Mouse (Mus musculus) liver, embryonic 15.5 days (tissue): Measurements from ENCODE around the gene Rorc. TPM values are rescaled to one million over a fixed set of nuclear protein-coding genes. Genes with fewer than 3 reads are reported as not detected.
A peak's percentile ranks its signal among the peaks of the same experiment; 100 is the strongest.

Experiments used
- ATAC-seq: fragments of 200-750 bp; cut with Nextera tagmentation; 2 replicates; pipeline ENCODE4 v1.8.0; 2017; ENCODE audit warnings: moderate number of reproducible peaks, mild to moderate bottlenecking, moderate library complexity; ENCODE audit not compliant: insufficient read depth
- H3K27ac ChIP-seq: fragments of 300-500 bp; sonication (generic); replicated peaks from 2 replicates; pipeline ENCODE4 v1.5.1; 2015; ENCODE audit warnings: mild to moderate bottlenecking, inconsistent platforms
- H3K27me3 ChIP-seq: fragments of 300-500 bp; sonication (generic); 2 replicates; pipeline ENCODE4 v1.6.1; 2015; ENCODE audit warnings: mild to moderate bottlenecking, inconsistent platforms
- H3K36me3 ChIP-seq: fragments of 300-500 bp; sonication (generic); replicated peaks from 2 replicates; pipeline ENCODE4 v1.6.1; 2015; ENCODE audit warnings: moderate library complexity, mild to moderate bottlenecking, inconsistent platforms
- H3K4me1 ChIP-seq: fragments of 300-500 bp; sonication (generic); replicated peaks from 2 replicates; pipeline ENCODE4 v1.6.1; 2015; ENCODE audit warnings: inconsistent platforms
- H3K4me2 ChIP-seq: fragments of 300-500 bp; sonication (generic); 2 replicates; pipeline ENCODE4 v1.6.1; 2015; ENCODE audit warnings: moderate library complexity, mild to moderate bottlenecking, inconsistent platforms
- H3K4me3 ChIP-seq: fragments of 300-500 bp; sonication (generic); replicated peaks from 2 replicates; pipeline ENCODE4 v1.5.1; 2015; ENCODE audit warnings: mild to moderate bottlenecking, inconsistent platforms
- H3K9ac ChIP-seq: fragments of 300-500 bp; sonication (generic); 2 replicates; pipeline ENCODE4 v1.6.1; 2015; ENCODE audit warnings: moderate library complexity, mild to moderate bottlenecking, inconsistent platforms
- H3K9me3 ChIP-seq: fragments of 300-500 bp; sonication (generic); replicated peaks from 2 replicates; pipeline ENCODE4 v1.6.1; 2016; ENCODE audit warnings: inconsistent platforms
- WGBS: fragments of 180-500 bp; shearing (Covaris S2); methylation state at CpG from one replicate; pipeline ENCODE4 v1.1.7; 2015; ENCODE audit warnings: mixed read lengths; ENCODE audit not compliant: insufficient replicate concordance; 5-methylcytosine and 5-hydroxymethylcytosine counted together
- polyA plus RNA-seq: library from polyadenylated mRNA; unstranded; fragments of >200 nt; fragmentation: Nextera tagmentation; extraction: Ambion mirVana; gene quantifications from 2 replicates; pipeline ENCODE4 v1.2.1, GENCODE M21; 2015

Rorc gene
- polyA plus RNA-seq = 1.1 and 1.4 TPM in 2 replicates

DNA sequence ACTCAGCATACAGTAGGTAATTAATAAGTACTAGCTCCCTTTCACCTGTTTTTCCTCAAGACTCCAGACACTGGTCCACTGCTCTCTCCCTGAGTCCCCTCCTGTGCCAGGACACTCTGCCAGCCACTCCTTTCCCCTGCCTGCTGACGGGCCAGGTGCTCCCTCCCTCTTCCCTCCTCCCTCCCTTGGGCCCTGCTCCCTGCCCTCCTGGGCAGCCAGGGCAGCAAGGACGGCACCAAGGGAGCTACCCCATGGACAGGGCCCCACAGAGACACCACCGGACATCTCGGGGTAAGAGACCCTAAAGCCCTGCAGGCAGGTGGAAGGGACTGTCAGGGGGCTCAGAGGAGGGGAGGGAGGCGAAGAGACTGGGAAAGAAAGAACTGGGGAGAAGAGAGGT is at the start of gene Rorc:
Gene Rorc, plus strand, starts transcription at position 154 of the 400 bp plus-strand sequence.
- peaks cover 3% of the 10 kb centered on the region; the same call in 1 of the 2 replicates for H3K27me3 ChIP-seq
- WGBS = 22% methylated on average over 5 of the region's 5 CpGs
- H3K36me3 ChIP-seq = no peaks in the 10 kb centered on the region
- H3K4me2 ChIP-seq = peak within 1 kb of the TSS; percentile 33
- H3K9me3 ChIP-seq = no peaks in the 10 kb centered on the region
- H3K4me1 ChIP-seq = 0 out of 2 replicates have a peak, but pooled peaks cover 2% of the 10 kb centered on the region
- H3K4me3 ChIP-seq = peak within 1 kb of the TSS; percentile 17; the same call in 1 of the 2 replicates
- 0 out of 2 replicates have a peak within 1 kb of the TSS, but pooled peaks have one; percentile 29 for H3K27ac ChIP-seq
- no peak; the same call in 1 of the 2 replicates for ATAC-seq
- H3K9ac ChIP-seq = no peak within 1 kb of the TSS

DNA sequence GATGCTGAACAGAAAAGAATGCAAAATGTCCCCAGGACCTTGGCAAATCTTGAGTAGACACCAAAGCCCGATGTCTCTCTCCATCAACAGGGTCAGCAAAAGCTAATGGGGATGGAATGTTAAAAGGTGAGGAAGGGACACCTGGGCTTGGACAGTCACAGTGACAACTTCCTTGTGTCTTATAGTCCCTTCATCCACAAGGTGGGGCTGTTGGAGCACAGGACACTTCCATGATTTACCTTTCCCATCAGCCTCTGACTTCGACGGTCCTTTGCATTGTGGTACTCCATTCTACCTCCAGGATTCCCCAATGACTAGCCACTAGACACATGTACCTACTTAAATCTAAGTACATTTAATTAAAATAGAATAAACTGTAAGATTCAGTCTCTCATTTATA is 43.9 kb upstream of the Rorc start:
- Histone ChIP-seq H3K27me3 (no peaks in the 10 kb centered on the region), H3K9me3 (no peaks in the 10 kb centered on the region), H3K36me3 (no peaks in the 10 kb centered on the region), H3K4me1 (no peaks in the 10 kb centered on the region), H3K4me3 (no peak overlapping the region), H3K4me2 (no peak overlapping the region), H3K9ac (no peak overlapping the region), H3K27ac (no peak overlapping the region)
- no peak for ATAC-seq
- WGBS = 57% methylated on average over 3 of the region's 3 CpGs

DNA sequence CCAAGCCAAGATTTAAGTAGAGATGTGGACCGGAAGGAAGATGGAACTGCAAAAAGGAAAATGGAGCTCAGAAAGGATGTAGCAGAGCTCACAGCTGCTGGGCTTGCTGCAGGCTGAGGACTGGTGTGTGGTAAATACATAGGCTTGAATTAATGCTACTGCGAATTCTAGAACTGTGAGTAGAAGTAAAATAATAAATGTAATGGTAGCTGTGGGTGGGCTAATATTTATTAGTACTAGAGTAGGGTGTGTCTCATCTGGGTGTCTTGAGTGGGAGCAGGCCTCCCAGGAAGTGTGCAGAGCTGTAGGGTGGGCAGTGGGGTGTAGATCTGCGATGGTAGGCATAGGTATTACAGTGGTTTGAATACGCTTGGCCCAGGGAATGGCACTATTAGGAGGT is 38.2 kb upstream of the Rorc start:
- no peaks in the 10 kb centered on the region for H3K27me3 ChIP-seq
- no peak for ATAC-seq
- H3K4me2 ChIP-seq = no peak overlapping the region
- 68% methylated on average over 4 of the region's 4 CpGs for WGBS
- no peak overlapping the region for H3K9ac ChIP-seq
- no peaks in the 10 kb centered on the region for H3K9me3 ChIP-seq
- H3K36me3 ChIP-seq = no peaks in the 10 kb centered on the region
- no peaks in the 10 kb centered on the region for H3K4me1 ChIP-seq
- H3K27ac ChIP-seq = no peak overlapping the region
- H3K4me3 ChIP-seq = no peak overlapping the region

DNA sequence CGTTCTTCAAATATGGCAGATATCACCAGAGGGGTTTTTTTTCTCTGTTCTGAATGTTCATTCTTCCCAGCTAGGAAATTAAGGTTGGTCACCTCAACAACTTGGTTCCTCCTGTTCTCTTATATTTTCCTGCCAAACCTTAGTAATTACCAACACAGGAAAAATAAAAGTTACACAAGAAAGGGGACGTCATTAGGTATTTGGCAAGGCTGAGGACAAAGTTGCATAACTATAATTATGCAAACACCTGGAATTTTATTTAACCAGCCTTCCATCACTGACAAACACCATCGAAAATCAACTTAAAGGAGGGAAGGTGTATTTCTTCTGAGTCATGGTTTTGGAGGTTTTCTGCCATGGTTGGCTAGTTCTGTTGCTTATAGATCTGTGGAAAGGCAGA is 34.1 kb upstream of the Rorc start:
- Histone ChIP-seq H3K27me3 (no peaks in the 10 kb centered on the region), H3K4me3 (no peak overlapping the region), H3K36me3 (no peaks in the 10 kb centered on the region), H3K9ac (no peak overlapping the region), H3K4me1 (no peaks in the 10 kb centered on the region), H3K4me2 (no peak overlapping the region), H3K9me3 (no peaks in the 10 kb centered on the region), H3K27ac (no peak overlapping the region)
- 50% methylated on average over 3 of the region's 3 CpGs for WGBS
- no peak for ATAC-seq

DNA sequence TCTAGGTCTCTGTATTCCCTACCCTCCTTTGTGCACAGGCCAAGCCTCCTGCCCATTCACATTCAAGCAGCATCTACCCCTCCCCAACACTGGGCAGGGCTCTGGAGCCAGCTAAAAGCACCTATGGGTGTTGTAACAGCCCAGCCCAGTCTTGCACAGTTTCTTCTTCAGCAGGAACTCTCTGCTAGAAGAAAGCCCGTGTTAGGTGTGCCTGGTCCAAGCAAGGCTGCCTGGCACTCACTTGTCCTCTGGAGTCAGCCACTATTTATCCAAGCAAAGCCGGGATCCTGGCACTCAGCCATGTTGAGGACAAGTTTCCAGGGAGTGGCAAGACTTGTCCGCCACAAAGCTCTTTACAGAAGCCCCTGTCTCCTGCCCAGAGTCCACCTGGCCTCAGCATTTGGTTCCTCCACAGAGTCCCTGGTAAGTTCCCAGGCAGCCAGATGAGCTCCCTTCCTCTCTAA is 30.6 kb upstream of the Rorc start, which contains the start of gene Them5:
Gene Them5, plus strand, starts transcription at position 141 of the 464 bp plus-strand sequence.
- Histone ChIP-seq H3K27me3 (no peaks in the 10 kb centered on the region), H3K4me3 (no peak within 1 kb of the TSS), H3K9me3 (no peaks in the 10 kb centered on the region), H3K4me1 (no peaks in the 10 kb centered on the region), H3K36me3 (no peaks in the 10 kb centered on the region), H3K4me2 (no peak within 1 kb of the TSS), H3K27ac (no peak within 1 kb of the TSS), H3K9ac (no peak within 1 kb of the TSS)
- ATAC-seq = no peak
- WGBS = 42% methylated on average over 3 of the region's 3 CpGs

DNA sequence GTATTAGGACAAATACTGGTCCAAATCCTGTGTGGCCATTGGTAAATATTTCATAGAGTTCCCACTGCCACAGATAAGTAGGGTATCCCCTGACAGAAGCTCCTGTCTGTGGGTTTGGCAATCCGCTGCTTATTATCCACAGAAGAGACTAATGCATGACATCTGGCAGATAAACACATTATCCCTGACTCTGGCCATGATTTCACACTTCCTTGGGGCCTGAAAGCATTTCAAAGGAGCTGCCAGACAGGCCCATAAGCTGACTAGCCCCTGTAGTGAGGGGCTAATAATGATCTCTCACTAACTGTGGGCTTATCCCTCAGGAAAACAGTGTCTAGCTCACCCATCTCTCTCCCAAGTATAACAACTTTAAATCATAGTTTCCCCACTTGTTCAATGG is 30.0 kb upstream of the Rorc start:
- ATAC-seq = no peak
- Histone ChIP-seq H3K27me3 (no peaks in the 10 kb centered on the region), H3K9ac (no peak overlapping the region), H3K4me1 (no peaks in the 10 kb centered on the region), H3K27ac (no peak overlapping the region), H3K9me3 (no peaks in the 10 kb centered on the region), H3K36me3 (no peaks in the 10 kb centered on the region), H3K4me3 (no peak overlapping the region), H3K4me2 (no peak overlapping the region)
- WGBS = 32% methylated on average over 1 of the region's 1 CpGs

DNA sequence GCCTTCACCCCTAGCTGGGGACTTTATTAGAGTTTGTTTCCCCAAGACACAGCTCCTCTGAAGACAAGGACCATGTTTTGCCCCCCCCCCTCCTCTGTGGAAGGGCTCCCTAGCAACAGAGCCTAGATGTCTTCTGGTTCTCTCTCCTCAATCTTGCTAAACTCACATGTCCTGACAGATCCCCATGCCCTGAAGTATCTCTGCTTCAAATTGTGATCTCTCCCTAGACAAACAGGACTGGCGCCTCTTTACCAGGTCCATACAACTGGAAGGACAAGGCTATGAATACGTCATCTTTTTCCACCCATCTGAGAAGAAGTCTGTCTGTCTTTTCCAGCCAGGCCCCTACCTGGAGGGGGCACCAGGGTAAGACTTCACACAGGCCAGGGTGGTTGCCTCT is 28.4 kb upstream of the Rorc start:
- no peak overlapping the region for H3K27ac ChIP-seq
- 57% methylated on average over 2 of the region's 2 CpGs for WGBS
- no peak overlapping the region for H3K4me2 ChIP-seq

DNA sequence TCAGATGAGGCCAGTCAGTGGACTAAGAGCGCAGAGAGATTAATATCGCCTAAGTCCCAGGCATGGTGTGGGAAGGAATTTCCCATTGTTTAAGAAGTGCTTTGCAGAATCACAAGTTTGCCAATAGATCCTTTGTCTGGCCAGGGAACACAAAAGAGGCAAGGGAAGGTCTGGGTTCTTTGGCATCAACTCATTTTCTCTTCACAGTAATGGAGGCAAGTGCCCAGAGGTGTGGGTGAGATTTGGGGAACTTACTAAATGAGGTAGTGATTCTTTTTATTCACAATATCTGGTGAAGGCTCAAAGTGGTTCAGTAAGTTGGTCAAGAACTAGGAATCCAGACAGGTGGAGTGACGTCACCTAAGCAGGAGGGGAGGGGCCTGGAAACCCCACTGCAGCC is 27.7 kb upstream of the Rorc start:
- no peaks in the 10 kb centered on the region for H3K4me1 ChIP-seq
- no peaks in the 10 kb centered on the region for H3K27me3 ChIP-seq
- ATAC-seq = no peak
- no peak overlapping the region for H3K9ac ChIP-seq
- no peak overlapping the region for H3K4me2 ChIP-seq
- H3K27ac ChIP-seq = no peak overlapping the region
- no peaks in the 10 kb centered on the region for H3K9me3 ChIP-seq
- WGBS = 47% methylated on average over 3 of the region's 3 CpGs
- H3K4me3 ChIP-seq = no peak overlapping the region
- no peaks in the 10 kb centered on the region for H3K36me3 ChIP-seq

More for the DNA sequence above, 28.4 kb upstream of the Rorc start:
- no peak for ATAC-seq
- Histone ChIP-seq H3K9me3 (no peaks in the 10 kb centered on the region), H3K9ac (no peak overlapping the region), H3K27me3 (no peaks in the 10 kb centered on the region), H3K4me3 (no peak overlapping the region), H3K36me3 (no peaks in the 10 kb centered on the region), H3K4me1 (no peaks in the 10 kb centered on the region)

DNA sequence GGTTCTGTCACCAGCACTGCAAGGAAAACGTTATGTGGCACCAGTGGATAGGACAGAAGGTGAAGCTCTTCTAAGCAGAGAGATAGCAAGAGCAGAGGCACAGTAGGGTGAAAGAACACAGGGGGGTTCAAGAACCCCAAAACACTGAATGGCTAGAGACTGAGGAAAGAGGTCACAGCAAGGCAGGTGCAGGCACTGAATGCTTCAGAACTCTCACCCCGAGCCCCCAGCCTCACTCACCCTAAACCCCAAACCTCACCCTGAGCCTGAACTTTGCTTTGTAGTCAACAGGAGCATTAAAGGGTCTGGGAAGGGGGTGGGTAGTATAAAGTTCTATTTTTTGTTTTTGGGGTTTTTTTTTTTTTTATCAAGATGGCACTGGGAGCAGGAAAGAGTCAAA is 24.4 kb upstream of the Rorc start:
- H3K4me1 ChIP-seq = no peaks in the 10 kb centered on the region
- no peak overlapping the region for H3K4me2 ChIP-seq
- no peaks in the 10 kb centered on the region for H3K9me3 ChIP-seq
- no peak overlapping the region for H3K4me3 ChIP-seq
- 43% methylated on average over 2 of the region's 2 CpGs for WGBS
- ATAC-seq = no peak
- H3K9ac ChIP-seq = no peak overlapping the region
- H3K36me3 ChIP-seq = no peaks in the 10 kb centered on the region
- no peaks in the 10 kb centered on the region for H3K27me3 ChIP-seq
- no peak overlapping the region for H3K27ac ChIP-seq

DNA sequence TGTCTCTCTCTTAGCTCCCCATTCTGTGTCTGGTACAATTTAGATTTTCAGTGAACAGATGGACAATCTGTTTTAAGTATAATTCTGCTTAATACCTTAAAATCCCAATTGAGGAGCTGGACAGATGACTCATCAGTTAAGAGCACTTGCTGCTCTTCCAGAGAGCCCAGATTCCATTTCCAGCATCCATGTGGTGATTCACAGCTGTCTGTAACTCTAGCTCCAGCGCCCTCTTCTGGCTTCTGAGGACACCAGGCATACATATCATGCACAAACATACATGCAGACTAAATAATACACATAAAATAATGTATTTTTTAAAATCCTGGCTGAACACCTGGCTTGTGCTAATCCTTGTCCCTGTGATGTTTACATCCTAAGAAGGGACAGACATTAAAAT is 11.8 kb upstream of the Rorc start:
- H3K4me3 ChIP-seq = no peak overlapping the region
- H3K9me3 ChIP-seq = no peaks in the 10 kb centered on the region
- no peak for ATAC-seq
- no peak overlapping the region for H3K4me2 ChIP-seq
- WGBS = 0% methylated on average over 1 of the region's 1 CpGs
- H3K27me3 ChIP-seq = peaks cover 50% of the 10 kb centered on the region
- H3K9ac ChIP-seq = no peak overlapping the region
- H3K27ac ChIP-seq = no peak overlapping the region
- no peaks in the 10 kb centered on the region for H3K4me1 ChIP-seq
- no peaks in the 10 kb centered on the region for H3K36me3 ChIP-seq

DNA sequence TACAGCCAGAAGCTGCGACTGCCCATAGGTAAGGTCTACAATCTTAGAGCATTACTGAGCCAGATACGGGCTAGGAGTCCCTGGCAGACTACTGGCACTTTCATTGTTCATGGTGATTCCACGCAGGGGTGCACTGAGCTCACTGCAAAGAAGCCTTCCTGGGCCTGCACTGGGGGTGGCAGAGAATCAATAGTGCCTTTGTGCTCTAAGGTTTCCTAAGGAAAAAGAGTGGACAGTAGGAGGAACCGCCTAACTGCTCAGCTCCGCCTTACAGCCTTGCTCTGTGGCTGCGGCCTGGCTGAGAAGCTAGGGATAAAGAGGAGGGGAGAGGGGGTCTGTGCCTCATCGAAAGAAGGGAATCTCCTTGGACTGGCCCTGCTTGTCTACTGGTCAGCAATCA is 10.5 kb upstream of the Rorc start, which contains the start of gene C2cd4d:
Gene C2cd4d, plus strand, starts transcription at position 301 of the 400 bp plus-strand sequence.
- Histone ChIP-seq H3K9me3 (no peaks in the 10 kb centered on the region), H3K4me1 (no peaks in the 10 kb centered on the region), H3K4me3 (peak within 1 kb of the TSS; percentile 43), H3K36me3 (no peaks in the 10 kb centered on the region), H3K9ac (no peak within 1 kb of the TSS), H3K4me2 (peak within 1 kb of the TSS; percentile 66), H3K27ac (no peak within 1 kb of the TSS), H3K27me3 (peaks cover 57% of the 10 kb centered on the region)
- WGBS = 62% methylated on average over 7 of the region's 7 CpGs
- no peak for ATAC-seq
